Mouse (Mus musculus) kidney, postnatal 14 days (tissue): ENCODE measurements around the gene Usp18.

Source experiments
- DNase-seq: peaks from one replicate; pipeline ENCODE4 v3.0.0; 2022; ENCODE audit warnings: mixed read lengths

Gene Usp18

GRCm38 (mm10) chr6:121245127-121246036 is at the start of gene Usp18:
TSS of gene Usp18 (plus strand) at chr6:121245906.
- peak; percentile 93 for DNase-seq

GRCm38 (mm10) chr6:121197807-121198365 is 47.8 kb upstream of the Usp18 start:
- peak; percentile 25 for DNase-seq

GRCm38 (mm10) chr6:121200458-121200857 is 45.2 kb upstream of the Usp18 start:
- no peak for DNase-seq

GRCm38 (mm10) chr6:121202026-121202425 is 43.7 kb upstream of the Usp18 start:
- DNase-seq = no peak

GRCm38 (mm10) chr6:121206481-121206880 is 39.2 kb upstream of the Usp18 start:
- no peak for DNase-seq

GRCm38 (mm10) chr6:121209584-121209983 is 36.1 kb upstream of the Usp18 start:
- DNase-seq = no peak

- DNase-seq = peak; percentile 49
Measured at GRCm38 (mm10) chr6:121210149-121210925, 35.4 kb upstream of the Usp18 start, which contains the start of gene Tuba8. TSS of gene Tuba8 (plus strand) at chr6:121210696.

- no peak for DNase-seq
Measured at GRCm38 (mm10) chr6:121210926-121211289, 34.8 kb upstream of the Usp18 start.

GRCm38 (mm10) chr6:121211743-121212142 is 34.0 kb upstream of the Usp18 start:
- DNase-seq = no peak

GRCm38 (mm10) chr6:121212988-121213387 is 32.7 kb upstream of the Usp18 start:
- DNase-seq = no peak

GRCm38 (mm10) chr6:121214221-121214620 is 31.5 kb upstream of the Usp18 start:
- DNase-seq = no peak

GRCm38 (mm10) chr6:121214667-121215330 is 30.9 kb upstream of the Usp18 start:
- no peak for DNase-seq

GRCm38 (mm10) chr6:121215336-121215735 is 30.4 kb upstream of the Usp18 start:
- DNase-seq = no peak

- no peak for DNase-seq
Measured at GRCm38 (mm10) chr6:121215896-121216295, 29.8 kb upstream of the Usp18 start.

GRCm38 (mm10) chr6:121216589-121217255 is 29.0 kb upstream of the Usp18 start:
- DNase-seq = no peak

GRCm38 (mm10) chr6:121218002-121218401 is 27.7 kb upstream of the Usp18 start:
- DNase-seq = no peak

GRCm38 (mm10) chr6:121219406-121219805 is 26.3 kb upstream of the Usp18 start:
- DNase-seq = no peak

GRCm38 (mm10) chr6:121220181-121220580 is 25.5 kb upstream of the Usp18 start:
- no peak for DNase-seq

- DNase-seq = no peak
Measured at GRCm38 (mm10) chr6:121221876-121222597, 23.7 kb upstream of the Usp18 start.

- DNase-seq = no peak
Measured at GRCm38 (mm10) chr6:121223001-121223400, 22.7 kb upstream of the Usp18 start.

GRCm38 (mm10) chr6:121224067-121224466 is 21.6 kb upstream of the Usp18 start:
- no peak for DNase-seq

GRCm38 (mm10) chr6:121224993-121225392 is 20.7 kb upstream of the Usp18 start:
- DNase-seq = peak; percentile 50
